Mouse (Mus musculus) retina, postnatal 1 day (tissue): ENCODE measurements around the gene Nr1i3.

ENCODE experiments used
- DNase-seq: peaks from one replicate; pipeline ENCODE4 v3.0.0-alpha.2; 2012

Nr1i3 gene

DNA sequence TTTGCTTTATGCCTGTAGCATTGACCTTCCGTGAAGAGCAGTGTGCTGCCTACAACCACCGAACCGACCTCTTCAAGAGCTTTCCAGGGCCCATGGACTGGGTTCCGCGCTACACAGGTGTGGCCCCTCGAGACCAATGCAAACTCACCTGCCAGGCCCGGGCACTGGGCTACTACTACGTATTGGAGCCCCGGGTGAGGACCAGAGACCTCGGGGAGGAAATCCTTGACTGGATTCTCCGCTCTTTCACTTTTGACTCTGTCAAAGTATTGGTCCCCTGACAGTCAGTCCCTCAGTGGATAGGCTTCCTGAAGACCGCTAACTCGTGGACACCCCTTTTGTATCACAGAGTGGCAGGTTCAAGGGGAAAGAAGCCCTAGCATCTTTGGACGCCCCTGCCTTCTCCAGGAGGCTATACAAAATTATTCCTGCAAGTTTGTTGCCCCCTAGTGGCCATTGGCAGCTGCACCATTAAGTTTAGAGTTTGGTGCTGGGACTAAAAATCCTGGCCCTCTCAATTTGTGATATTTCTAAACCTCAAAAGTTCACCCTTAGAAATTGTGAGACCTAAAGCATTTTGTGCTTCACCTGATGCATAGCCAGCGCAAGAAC, 43.3 kb downstream of the Nr1i3 start:
- DNase-seq, result peak; percentile 83

DNA sequence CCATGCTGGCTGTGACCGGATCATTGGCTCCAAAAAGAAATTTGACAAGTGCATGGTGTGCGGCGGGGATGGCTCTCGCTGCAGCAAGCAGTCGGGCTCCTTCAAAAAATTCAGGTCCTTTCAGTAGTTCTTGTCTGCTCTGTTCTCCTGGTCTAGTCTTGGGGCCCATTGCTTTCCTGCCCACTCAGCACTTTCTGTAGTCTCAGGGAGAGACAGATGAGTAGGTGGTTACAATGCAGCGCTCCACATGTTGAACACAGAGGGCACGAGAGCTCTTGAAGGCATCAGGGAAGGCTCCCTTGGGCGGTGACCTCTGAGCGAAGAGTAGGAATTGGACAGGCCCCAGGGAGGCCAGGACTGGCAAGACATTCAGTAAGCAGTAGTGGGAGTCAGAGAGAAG, 44.0 kb downstream of the Nr1i3 start:
- no peak for DNase-seq

DNA sequence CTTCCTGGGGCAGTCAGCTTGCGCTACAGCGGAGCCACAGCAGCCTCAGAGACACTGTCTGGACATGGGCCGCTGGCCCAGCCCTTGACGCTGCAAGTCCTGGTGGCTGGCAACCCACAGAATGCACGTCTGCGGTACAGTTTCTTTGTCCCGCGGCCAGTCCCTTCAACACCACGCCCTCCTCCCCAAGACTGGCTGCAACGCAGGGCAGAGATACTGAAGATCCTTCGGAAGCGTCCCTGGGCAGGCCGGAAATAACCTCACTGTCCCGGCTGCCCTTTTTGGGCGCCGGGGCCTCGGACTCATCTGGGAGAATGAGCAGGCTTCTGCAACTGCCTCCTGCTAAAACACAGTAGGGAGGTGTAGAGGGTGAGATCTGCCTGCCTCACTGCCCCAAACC, 45.2 kb downstream of the Nr1i3 start:
- no peak for DNase-seq

DNA sequence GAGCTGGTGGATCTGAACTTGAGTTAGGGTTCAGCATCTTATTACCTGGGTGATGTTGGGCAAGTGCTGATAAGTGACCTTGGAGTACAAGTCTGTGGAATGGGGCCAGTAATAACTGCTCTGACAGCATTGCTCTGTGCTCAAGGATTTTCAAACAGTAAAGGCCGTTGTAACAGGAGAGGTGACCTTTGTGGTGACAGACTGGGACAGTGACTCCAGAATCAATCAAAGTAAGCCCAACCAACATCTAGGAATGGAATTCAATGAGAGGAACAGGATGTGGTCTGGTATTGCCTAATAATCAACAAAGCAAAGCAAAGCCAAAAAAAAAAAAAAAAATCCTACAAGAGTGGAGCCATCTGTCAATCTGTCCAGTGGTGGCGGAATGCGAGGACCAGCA, 46.5 kb downstream of the Nr1i3 start:
- DNase-seq, result no peak

DNA sequence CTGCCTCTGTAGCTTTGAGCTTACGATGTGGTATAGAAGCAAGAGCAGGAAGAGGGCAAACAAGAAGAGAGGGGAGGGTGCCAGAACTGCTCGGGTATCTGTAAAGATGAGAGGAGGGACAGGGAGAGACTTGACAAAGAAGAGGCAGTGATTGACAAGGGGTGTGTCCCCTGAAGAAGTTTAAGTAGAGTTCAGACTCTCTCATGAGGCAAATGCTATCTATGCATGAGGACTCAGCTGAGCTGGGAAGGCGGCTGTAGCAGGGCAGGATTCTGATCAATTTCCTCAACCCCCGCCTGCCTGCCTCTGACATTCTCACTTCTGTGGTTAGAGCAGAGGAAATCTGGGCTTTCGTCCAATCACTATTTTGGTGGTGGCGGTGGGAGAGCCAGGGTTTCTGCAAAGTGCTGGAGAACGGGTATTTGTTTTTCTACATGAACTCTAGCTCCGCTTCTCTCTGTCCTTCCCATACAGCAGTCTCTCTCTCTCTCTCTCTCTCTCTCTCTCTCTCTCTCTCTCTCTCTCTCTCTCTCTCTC, 48.9 kb downstream of the Nr1i3 start:
- no peak for DNase-seq

DNA sequence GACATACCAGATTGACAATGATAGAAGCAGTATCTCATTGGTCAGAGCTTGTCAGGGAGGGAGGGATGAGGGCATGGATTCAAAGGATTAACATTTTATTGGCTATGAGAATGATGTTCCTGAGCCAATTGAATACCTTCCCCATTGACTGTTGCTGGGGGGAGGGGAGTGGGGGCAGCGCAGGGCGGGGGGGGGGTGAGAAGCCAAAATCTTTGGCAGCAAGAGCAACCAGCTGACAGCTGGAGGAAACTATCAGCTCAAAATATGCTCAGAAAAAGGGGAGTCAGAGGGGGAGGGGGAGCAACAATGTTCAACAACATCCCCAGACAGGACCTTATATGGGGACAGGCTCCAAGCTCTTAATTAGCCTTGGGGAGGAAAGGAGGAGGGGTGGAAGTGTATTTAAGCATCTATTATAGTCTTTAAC, 49.4 kb downstream of the Nr1i3 start:
- DNase-seq, result peak; percentile 89

DNA sequence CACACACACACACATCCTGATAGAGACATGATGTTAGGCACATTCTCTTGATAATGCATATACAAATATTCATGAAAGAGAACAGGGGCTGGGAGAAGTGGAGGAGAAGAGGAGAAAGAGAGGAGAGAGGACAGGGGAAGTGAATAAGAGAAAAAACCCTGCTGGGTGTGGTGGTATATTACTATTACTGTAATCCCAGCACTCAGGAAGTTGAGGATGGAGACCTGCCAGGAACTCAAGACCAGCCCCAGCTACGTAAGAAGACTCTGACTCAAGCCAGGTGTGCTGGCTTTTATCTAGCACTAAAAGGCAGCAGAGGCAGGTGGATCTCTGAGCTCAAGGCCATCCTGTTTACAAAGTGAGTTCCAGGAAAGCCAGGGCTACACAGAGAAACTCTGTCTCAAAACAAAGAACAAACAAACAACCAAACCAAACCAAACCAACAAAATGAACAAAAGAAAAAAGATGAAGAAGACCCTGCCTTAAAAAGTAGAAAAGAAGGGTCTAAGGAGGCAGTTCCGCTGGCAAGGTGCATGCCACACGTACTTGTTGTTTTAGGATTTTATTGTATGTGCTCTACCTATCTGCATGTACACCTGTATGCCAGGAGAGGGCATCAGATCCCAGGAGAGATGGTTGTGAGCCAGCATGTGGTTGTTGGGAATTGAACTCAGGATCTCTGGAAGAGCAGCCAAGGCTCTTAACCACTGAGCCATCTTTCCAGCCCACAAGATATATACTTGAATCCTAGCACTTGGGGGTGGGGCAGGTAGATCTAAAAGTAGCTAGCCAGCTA, 50.1 kb downstream of the Nr1i3 start:
- DNase-seq, result no peak

DNA sequence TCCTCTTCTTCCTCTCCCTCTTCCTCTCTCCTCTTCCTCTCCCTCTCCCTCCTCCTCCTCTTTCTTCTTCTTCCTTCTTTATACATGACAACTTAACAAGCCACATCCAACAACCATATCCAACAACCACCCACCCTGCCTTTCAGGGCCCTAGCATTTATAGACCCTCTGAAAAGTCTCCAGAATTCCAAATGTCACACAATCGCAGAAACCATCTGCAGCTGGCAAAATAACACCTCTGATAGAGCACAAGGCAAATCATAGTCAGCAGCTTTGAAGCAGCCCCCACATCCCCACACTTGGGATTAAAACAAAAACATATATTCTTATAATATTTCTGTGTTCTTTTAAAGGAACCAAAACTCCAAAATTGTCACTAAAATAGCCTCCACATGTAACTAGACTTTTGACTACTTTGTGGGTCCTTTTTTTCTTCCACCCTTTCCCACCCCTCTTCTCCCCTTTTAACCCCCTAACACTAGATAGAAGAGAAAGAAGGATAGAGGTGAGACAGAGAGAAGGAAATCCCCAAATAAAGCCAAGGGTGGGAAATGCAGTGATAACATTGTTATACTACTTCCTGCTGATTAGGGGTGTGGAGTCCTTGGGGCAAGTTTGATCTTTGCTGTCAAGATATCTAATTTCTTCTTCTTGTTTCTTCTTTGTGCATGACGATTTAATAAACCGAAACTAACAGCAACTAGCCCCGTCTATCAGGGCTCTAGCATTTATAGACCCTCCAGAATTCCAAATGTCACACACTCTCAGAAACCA, 52.4 kb downstream of the Nr1i3 start:
- DNase-seq, result no peak

DNA sequence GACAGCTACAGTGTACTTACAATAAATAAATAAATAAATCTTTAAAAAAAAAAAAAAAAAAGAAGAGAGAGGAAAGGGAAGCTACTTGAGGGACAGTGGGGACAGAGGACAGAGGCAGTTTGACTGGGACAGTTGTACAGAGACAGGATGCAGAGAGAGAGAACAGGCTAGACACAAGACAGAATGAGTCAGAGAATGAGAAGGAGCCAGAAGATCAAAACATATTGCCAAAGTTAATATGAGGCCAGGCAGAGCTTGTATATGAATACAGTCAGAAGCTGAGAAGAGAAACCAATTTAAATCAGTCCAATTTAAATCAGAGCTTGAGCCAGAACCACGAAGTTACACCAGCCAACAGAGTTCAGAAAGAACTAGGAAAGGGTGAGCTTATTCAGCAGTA, 54.6 kb downstream of the Nr1i3 start:
- DNase-seq, result no peak

DNA sequence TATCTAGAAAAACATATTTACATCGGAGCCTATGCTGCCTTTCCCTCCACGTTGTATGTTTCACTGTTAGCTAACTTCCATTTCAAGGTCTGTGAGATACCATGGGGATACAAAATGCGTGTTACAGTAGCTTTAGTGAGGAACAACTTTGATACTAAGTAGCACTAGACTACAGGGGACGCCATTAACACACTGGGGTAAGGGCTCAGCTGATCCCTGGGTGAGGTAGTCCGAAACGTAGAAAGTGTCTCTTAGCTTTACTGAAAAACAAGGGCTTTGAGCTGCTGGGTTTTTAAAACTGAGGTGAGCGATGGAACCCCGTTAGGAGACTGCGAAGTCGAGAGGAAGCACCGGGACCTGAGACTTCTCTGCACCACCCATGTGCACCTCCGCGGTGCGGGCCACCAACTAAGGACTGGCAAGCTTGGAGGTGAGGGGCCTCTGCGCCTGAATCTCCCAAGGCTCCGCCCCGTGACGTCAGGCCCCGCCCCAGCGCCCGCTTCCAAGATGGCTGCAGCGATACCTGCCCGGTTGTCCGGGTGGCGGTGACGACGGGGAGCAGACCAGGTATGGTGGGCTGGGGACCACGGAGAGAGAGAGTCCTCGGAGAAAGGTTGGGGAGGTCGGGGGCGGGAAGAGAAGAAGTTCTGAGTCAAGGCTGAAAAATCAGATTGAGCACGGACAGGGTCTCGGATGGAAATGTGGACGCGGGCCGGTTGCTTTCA, 56.2 kb downstream of the Nr1i3 start, which contains the start of gene B4galt3:
TSS of gene B4galt3 (plus strand) at position 481 of the 725 bp plus-strand sequence.
- peak; percentile 94 for DNase-seq
